Mouse (Mus musculus) MEL (cell line): ENCODE results near the gene Mrps23. TPM values are rescaled to one million over a fixed set of nuclear protein-coding genes. Genes with fewer than 3 reads are reported as not detected.

Experiments used
- DNase-seq: peaks from one replicate; pipeline ENCODE4 v3.0.0; 2011; ENCODE audit warnings: low read depth, low spot score
- H3K27ac ChIP-seq: 2 replicates; pipeline ENCODE4 v1.5.1; 2012; ENCODE audit warnings: low read depth, mild to moderate bottlenecking, control low read depth, low read length, moderate library complexity; ENCODE audit not compliant: control insufficient read depth
- H3K27me3 ChIP-seq, 2 experiments: fragments of 150-350 bp in 1 of 2; sonication (generic) in 1 of 2; 2 replicates each; pipeline ENCODE4 v1.6.1; 2012; ENCODE audit warnings: low read length in 2 of 2, mild to moderate bottlenecking in 2 of 2, improper control_type of control experiment in 1 of 2, moderate library complexity in 1 of 2; ENCODE audit not compliant: insufficient read depth in 2 of 2, control insufficient read depth in 1 of 2
- H3K36me3 ChIP-seq, 2 experiments: 2 replicates each; pipeline ENCODE4 v1.6.1; 2012 to 2014; ENCODE audit warnings: low read length in 2 of 2, improper control_type of control experiment in 1 of 2, inconsistent platforms in 1 of 2, mild to moderate bottlenecking in 1 of 2; ENCODE audit not compliant: insufficient read depth in 2 of 2, control insufficient read depth in 1 of 2
- H3K4me1 ChIP-seq, 2 experiments: fragments of 150-350 bp in 1 of 2; sonication (generic) in 1 of 2; 2 replicates each; pipeline ENCODE4 v1.6.1; 2012; ENCODE audit warnings: low read length in 2 of 2, improper control_type of control experiment in 1 of 2, mild to moderate bottlenecking in 1 of 2; ENCODE audit not compliant: insufficient read depth in 2 of 2, control insufficient read depth in 1 of 2
- H3K4me3 ChIP-seq, 2 experiments: fragments of 150-350 bp in 1 of 2; sonication (generic) in 1 of 2; 2 replicates each; pipeline ENCODE4 v1.5.1; 2012; ENCODE audit warnings: low read depth in 2 of 2, low read length in 2 of 2, mild to moderate bottlenecking in 2 of 2, moderate library complexity in 2 of 2, control low read depth in 1 of 2, improper control_type of control experiment in 1 of 2; ENCODE audit not compliant: control insufficient read depth in 1 of 2, insufficient read depth in 1 of 2
- H3K79me2 ChIP-seq: 2 replicates; pipeline ENCODE4 v1.6.1; 2012; ENCODE audit warnings: mild to moderate bottlenecking, low read length, moderate library complexity; ENCODE audit not compliant: control insufficient read depth, poor library complexity, insufficient read depth
- H3K9ac ChIP-seq: 2 replicates; pipeline ENCODE4 v1.6.1; 2012; ENCODE audit warnings: low read depth, mild to moderate bottlenecking, control low read depth, low read length, moderate library complexity; ENCODE audit not compliant: control insufficient read depth, poor library complexity, severe bottlenecking
- H3K9me3 ChIP-seq: fragments of 150-350 bp; sonication (generic); replicated peaks from 2 replicates; pipeline ENCODE4 v1.6.1; 2012; ENCODE audit warnings: mild to moderate bottlenecking, low read length, improper control_type of control experiment, moderate library complexity; ENCODE audit not compliant: insufficient read depth
- BHLHE40 ChIP-seq: IDR thresholded peaks from 2 replicates; pipeline ENCODE4 v1.6.1; 2012; ENCODE audit warnings: low read depth, mild to moderate bottlenecking, inconsistent platforms, low read length, improper control_type of control experiment, borderline replicate concordance
- CHD1 ChIP-seq: IDR thresholded peaks from 2 replicates; pipeline ENCODE4 v1.6.1; 2012; ENCODE audit warnings: low read depth, mild to moderate bottlenecking, inconsistent platforms, low read length, improper control_type of control experiment
- CTCF ChIP-seq, 3 experiments: IDR thresholded peaks in 2 of 3; conservative IDR thresholded peaks in 1 of 3; 2 replicates each; pipeline ENCODE4 v1.5.1; 2011 to 2012; ENCODE audit warnings: low read length in 3 of 3, low read depth in 2 of 3, mild to moderate bottlenecking in 2 of 3, improper control_type of control experiment in 1 of 3, inconsistent platforms in 1 of 3, mixed read lengths in 1 of 3, moderate library complexity in 1 of 3; ENCODE audit not compliant: control insufficient read depth in 1 of 3, insufficient read depth in 1 of 3, poor library complexity in 1 of 3, severe bottlenecking in 1 of 3
- ETS1 ChIP-seq: IDR thresholded peaks from 2 replicates; pipeline ENCODE4 v1.6.1; 2012; ENCODE audit warnings: low read depth, mild to moderate bottlenecking, inconsistent platforms, low read length, improper control_type of control experiment, moderate library complexity
- GABPA ChIP-seq: IDR thresholded peaks from 2 replicates; pipeline ENCODE4 v1.6.1; 2012; ENCODE audit warnings: low read depth, mild to moderate bottlenecking, inconsistent platforms, low read length, improper control_type of control experiment, moderate library complexity
- HCFC1 ChIP-seq: IDR thresholded peaks from 2 replicates; pipeline ENCODE4 v1.6.1; 2012; ENCODE audit warnings: low read depth, mild to moderate bottlenecking, inconsistent platforms, low read length, improper control_type of control experiment, moderate library complexity
- KAT2A ChIP-seq: conservative IDR thresholded peaks from 2 replicates; pipeline ENCODE4 v1.6.1; 2012; ENCODE audit warnings: low read depth, low read length, improper control_type of control experiment, inconsistent platforms
- MAZ ChIP-seq: IDR thresholded peaks from 2 replicates; pipeline ENCODE4 v1.6.1; 2012; ENCODE audit warnings: low read depth, mild to moderate bottlenecking, inconsistent platforms, low read length, improper control_type of control experiment
- MEF2A ChIP-seq: IDR thresholded peaks from 2 replicates; pipeline ENCODE4 v1.6.1; 2014; ENCODE audit warnings: low read depth, mild to moderate bottlenecking, inconsistent platforms, low read length, improper control_type of control experiment; ENCODE audit not compliant: poor library complexity, insufficient replicate concordance, severe bottlenecking; ENCODE audit errors: extremely low read depth
- MYB ChIP-seq: IDR thresholded peaks from 2 replicates; pipeline ENCODE4 v1.6.1; 2011; ENCODE audit warnings: mild to moderate bottlenecking, low read depth, low read length, improper control_type of control experiment
- POLR2A ChIP-seq, 2 experiments: IDR thresholded peaks; 2 replicates each; pipeline ENCODE4 v1.6.1; 2011 to 2012; ENCODE audit warnings: low read length in 2 of 2, mild to moderate bottlenecking in 2 of 2, control low read depth in 1 of 2, improper control_type of control experiment in 1 of 2, low read depth in 1 of 2, moderate library complexity in 1 of 2; ENCODE audit not compliant: control insufficient read depth in 1 of 2, insufficient read depth in 1 of 2, poor library complexity in 1 of 2
- POLR2AphosphoS2 ChIP-seq: IDR thresholded peaks from 2 replicates; pipeline ENCODE4 v1.6.1; 2011; ENCODE audit warnings: low read length, improper control_type of control experiment
- POLR2AphosphoS5 ChIP-seq: IDR thresholded peaks from 2 replicates; pipeline ENCODE4 v1.6.1; 2012; ENCODE audit warnings: low read depth, borderline replicate concordance, mild to moderate bottlenecking, inconsistent platforms, low read length, moderate library complexity, mixed read lengths
- SMC3 ChIP-seq: IDR thresholded peaks from 2 replicates; pipeline ENCODE4 v1.6.1; 2011; ENCODE audit warnings: low read depth, low read length, improper control_type of control experiment
- TAL1 ChIP-seq: IDR thresholded peaks from 2 replicates; pipeline ENCODE4 v1.6.1; 2012; ENCODE audit warnings: mild to moderate bottlenecking, inconsistent platforms, low read length, moderate library complexity, mixed read lengths
- TBP ChIP-seq: IDR thresholded peaks from 2 replicates; pipeline ENCODE4 v1.8.0; 2011; ENCODE audit warnings: low read depth, low read length, improper control_type of control experiment
- TCF12 ChIP-seq: IDR thresholded peaks from 2 replicates; pipeline ENCODE4 v1.6.1; 2014; ENCODE audit warnings: low read depth, mild to moderate bottlenecking, inconsistent platforms, low read length, improper control_type of control experiment, moderate library complexity
- UBTF ChIP-seq: IDR thresholded peaks from 2 replicates; pipeline ENCODE4 v1.6.1; 2012; ENCODE audit warnings: low read depth, mild to moderate bottlenecking, inconsistent platforms, low read length, improper control_type of control experiment, moderate library complexity, borderline replicate concordance; ENCODE audit not compliant: insufficient read depth
- USF1 ChIP-seq: IDR thresholded peaks from 2 replicates; pipeline ENCODE4 v1.6.1; 2014; ENCODE audit warnings: low read depth, mild to moderate bottlenecking, inconsistent platforms, low read length, improper control_type of control experiment, moderate library complexity
- ZMIZ1 ChIP-seq: IDR thresholded peaks from 2 replicates; pipeline ENCODE4 v1.6.1; 2012; ENCODE audit warnings: low read depth, mild to moderate bottlenecking, inconsistent platforms, low read length, improper control_type of control experiment, moderate library complexity
- ZNF384 ChIP-seq: IDR thresholded peaks from 2 replicates; pipeline ENCODE4 v1.6.1; 2012; ENCODE audit warnings: low read depth, mild to moderate bottlenecking, inconsistent platforms, low read length, improper control_type of control experiment
- polyA plus RNA-seq, 2 experiments: library from polyadenylated mRNA; stranded (reverse) in 1 of 2; unstranded in 1 of 2; fragments of >175 nt in 1 of 2; fragments of >200 nt in 1 of 2; gene quantifications; 2 replicates each; pipeline versions ENCODE4 v1.2.1 to v1.2.4; 2012; ENCODE audit warnings: low replicate concordance in 2 of 2, low read depth in 1 of 2; ENCODE audit not compliant: insufficient read length in 2 of 2, insufficient read depth in 1 of 2, missing spikeins in 1 of 2
- total RNA-seq: library from RNA; depleted of rRNA; stranded (reverse); fragments of 300-350 nt; gene quantifications from 2 replicates; pipeline ENCODE4 v1.2.3, GENCODE M21; 2012

Gene Mrps23
- total and polyA plus RNA-seq, 3 experiments, result 190 to 381 TPM; not detected in 1

DNA sequence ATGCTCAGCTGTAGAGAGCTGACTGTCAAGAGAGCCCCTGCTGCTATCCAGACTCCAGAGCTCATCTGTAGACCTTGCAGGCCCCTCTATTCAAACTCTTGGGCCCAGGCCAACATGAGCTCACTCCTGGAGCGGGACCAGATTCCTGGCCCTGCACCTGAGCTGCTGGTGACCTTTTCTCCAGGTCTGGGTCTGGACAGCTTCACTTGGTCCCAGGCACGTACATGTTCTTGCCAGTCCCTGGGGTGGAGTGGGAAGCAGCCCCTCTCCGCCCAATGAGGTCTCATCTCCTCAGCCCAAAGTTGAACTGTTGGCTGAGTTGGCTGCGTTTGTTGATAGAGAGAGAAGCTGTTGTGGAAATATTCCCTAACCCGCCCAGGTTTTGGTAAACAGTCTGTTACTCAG is 45.3 kb upstream of the Mrps23 start:
- no peak for TF ChIP-seq KAT2A
- no peak for TF ChIP-seq SMC3
- TF ChIP-seq ETS1, result no peak
- no peak for TF ChIP-seq BHLHE40
- no peak for TF ChIP-seq USF1
- no peak for TF ChIP-seq MEF2A
- TF ChIP-seq TAL1, result no peak
- TF ChIP-seq ZNF384, result no peak
- DNase-seq, result no peak
- Histone ChIP-seq H3K36me3 (0 out of 4 replicates have a peak, but pooled peaks cover 0 to 2% of the 10 kb centered on the region in 2 experiments), H3K27me3 (peaks cover 0 to 2% of the 10 kb centered on the region in 2 experiments; a peak in 2 of 4 replicates), H3K27ac (no peak overlapping the region), H3K4me3 (no peak overlapping the region), H3K9me3 (no peaks in the 10 kb centered on the region), H3K79me2 (no peaks in the 10 kb centered on the region; the same call in 1 of the 2 replicates), H3K9ac (no peak overlapping the region), H3K4me1 (peaks cover 0 to 5% of the 10 kb centered on the region in 2 experiments; a peak in 2 of 4 replicates)

DNA sequence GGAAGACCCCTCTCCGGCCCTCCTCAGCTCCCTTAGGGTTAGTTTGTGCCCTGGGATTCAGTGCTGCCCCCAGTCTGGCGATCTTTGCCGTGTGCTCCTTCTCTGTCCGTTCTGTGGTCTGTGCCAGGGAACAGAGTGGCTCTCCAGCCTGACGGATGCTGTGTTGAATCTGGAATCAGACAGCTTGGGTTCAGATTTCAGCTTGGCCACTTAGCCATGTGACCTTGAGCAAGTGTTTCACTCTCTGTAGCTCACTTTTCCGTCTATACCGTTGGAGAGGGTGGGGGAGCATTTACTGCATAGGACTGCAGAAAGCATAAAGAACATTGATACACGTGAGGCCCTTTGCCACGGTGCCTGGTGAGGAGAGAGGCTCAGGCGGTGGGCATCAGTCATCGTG is 44.8 kb upstream of the Mrps23 start:
- H3K4me3 ChIP-seq, result no peak overlapping the region
- H3K79me2 ChIP-seq, result no peaks in the 10 kb centered on the region; the same call in 1 of the 2 replicates
- no peak for TF ChIP-seq MYB
- no peak for TF ChIP-seq ZNF384
- no peak for TF ChIP-seq POLR2AphosphoS5
- TF ChIP-seq BHLHE40, result no peak
- TF ChIP-seq KAT2A, result no peak
- no peak for TF ChIP-seq POLR2AphosphoS2
- TF ChIP-seq UBTF, result no peak
- no peak for TF ChIP-seq GABPA
- TF ChIP-seq TCF12, result no peak
- no peak for TF ChIP-seq SMC3
- no peak for TF ChIP-seq POLR2A (IDR thresholded peaks at IDR 0.05; ENCODE audit: control insufficient read depth in 1 of 2, insufficient read depth in 1 of 2, low read depth in 1 of 2, low read length in 2 of 2, poor library complexity in 1 of 2)
- no peak for TF ChIP-seq CTCF (IDR thresholded peaks at IDR 0.05 in 2 of 3, conservative IDR thresholded peaks at IDR 0.05 in 1 of 3; ENCODE audit: control insufficient read depth in 1 of 3, insufficient read depth in 1 of 3, low read depth in 2 of 3, low read length in 3 of 3, poor library complexity in 1 of 3, severe bottlenecking in 1 of 3)
- TF ChIP-seq MAZ, result no peak
- TF ChIP-seq CHD1, result no peak
- no peak for TF ChIP-seq USF1
- TF ChIP-seq ZMIZ1, result no peak
- TF ChIP-seq HCFC1, result no peak
- TF ChIP-seq ETS1, result no peak
- no peak for TF ChIP-seq TBP
- H3K36me3 ChIP-seq, result peaks cover 0 to 2% of the 10 kb centered on the region in 2 experiments; a peak in 2 of 4 replicates
- no peak overlapping the region for H3K9ac ChIP-seq
- no peak overlapping the region for H3K27ac ChIP-seq
- DNase-seq, result no peak
- peaks cover 0 to 1% of the 10 kb centered on the region in 2 experiments; a peak in 1 of 4 replicates for H3K27me3 ChIP-seq
- no peaks in the 10 kb centered on the region for H3K9me3 ChIP-seq
- H3K4me1 ChIP-seq, result peaks cover 0 to 8% of the 10 kb centered on the region in 2 experiments; a peak in 3 of 4 replicates
